Mouse (Mus musculus): ENCODE data around the gene Ctse. TPM values are rescaled to one million over a fixed set of nuclear protein-coding genes. Genes with fewer than 3 reads are reported as not detected.
A peak's percentile ranks its signal among the peaks of the same experiment; 100 is the strongest.
"Not testable (repeated sequence)": the region's sequence is repeated elsewhere in the genome, so short reads cannot be mapped to it uniquely, and the experiment has no call there.

Ctse gene
- total RNA-seq (2017): 11.9 to 16.7 TPM (median 13.9 TPM) in 3 replicates

GRCm38 (mm10) chr1:131637791-131638540 lies at the start of gene Ctse:
Gene Ctse, plus strand, starts transcription at chr1:131638306.
- peak; percentile 87 for ATAC-seq (replicated peaks; ENCODE audit: insufficient number of reproducible peaks, low FRiP score, low TSS enrichment, poor library complexity, severe bottlenecking)

- no peak for ATAC-seq (replicated peaks; ENCODE audit: insufficient number of reproducible peaks, low FRiP score, low TSS enrichment, poor library complexity, severe bottlenecking)
Measured at GRCm38 (mm10) chr1:131598905-131599304, 39.2 kb upstream of the Ctse start, which contains the start of gene Avpr1b. Gene Avpr1b, plus strand, starts transcription at chr1:131599239.

DNA sequence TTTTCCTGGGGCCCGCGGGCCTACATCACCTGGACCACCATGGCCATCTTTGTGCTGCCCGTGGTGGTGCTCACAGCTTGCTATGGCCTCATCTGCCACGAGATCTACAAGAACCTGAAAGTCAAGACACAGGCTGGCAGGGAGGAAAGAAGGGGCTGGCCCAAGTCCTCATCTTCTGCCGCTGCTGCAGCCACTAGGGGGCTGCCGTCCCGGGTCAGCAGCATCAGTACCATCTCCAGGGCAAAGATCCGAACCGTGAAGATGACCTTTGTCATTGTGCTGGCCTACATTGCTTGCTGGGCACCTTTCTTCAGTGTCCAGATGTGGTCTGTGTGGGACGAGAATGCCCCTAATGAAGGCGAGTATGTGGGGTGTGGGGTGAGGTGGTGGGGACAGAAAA lies 37.8 kb upstream of the Ctse start:
- ATAC-seq (replicated peaks; ENCODE audit: insufficient number of reproducible peaks, low FRiP score, low TSS enrichment, poor library complexity, severe bottlenecking): no peak

- ATAC-seq (replicated peaks; ENCODE audit: insufficient number of reproducible peaks, low FRiP score, low TSS enrichment, poor library complexity, severe bottlenecking): no peak
Measured at GRCm38 (mm10) chr1:131606719-131607118, 31.4 kb upstream of the Ctse start.

DNA sequence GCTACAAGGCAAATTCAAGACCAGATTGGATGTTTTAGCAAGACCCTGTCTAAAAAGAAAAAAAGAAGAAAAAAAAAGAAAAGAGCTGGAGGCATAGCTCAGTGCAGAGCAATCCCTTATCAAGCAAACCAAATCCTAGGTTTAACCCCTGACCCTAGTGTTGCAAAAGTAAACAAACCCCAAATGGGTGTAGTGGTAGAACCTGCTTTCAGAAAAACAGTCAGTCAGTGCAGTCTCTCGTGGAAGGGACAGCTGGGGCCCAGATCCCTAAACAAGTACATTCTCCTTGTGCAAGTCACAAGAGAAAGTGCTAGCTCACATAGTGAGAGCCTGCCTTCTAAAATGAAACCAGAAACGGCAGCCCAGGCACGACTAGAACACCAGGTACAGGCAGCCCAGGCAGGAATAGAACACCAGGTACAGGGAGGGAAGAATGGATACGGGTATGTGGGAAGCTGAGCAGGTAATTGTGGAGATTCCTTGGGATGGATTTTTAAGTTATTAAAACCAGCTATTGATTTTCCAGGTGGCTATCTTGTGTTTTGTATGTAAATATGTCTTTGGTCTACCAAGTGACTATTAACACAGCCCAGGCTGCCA lies 25.4 kb upstream of the Ctse start:
- no peak for ATAC-seq (replicated peaks; ENCODE audit: insufficient number of reproducible peaks, low FRiP score, low TSS enrichment, poor library complexity, severe bottlenecking)

DNA sequence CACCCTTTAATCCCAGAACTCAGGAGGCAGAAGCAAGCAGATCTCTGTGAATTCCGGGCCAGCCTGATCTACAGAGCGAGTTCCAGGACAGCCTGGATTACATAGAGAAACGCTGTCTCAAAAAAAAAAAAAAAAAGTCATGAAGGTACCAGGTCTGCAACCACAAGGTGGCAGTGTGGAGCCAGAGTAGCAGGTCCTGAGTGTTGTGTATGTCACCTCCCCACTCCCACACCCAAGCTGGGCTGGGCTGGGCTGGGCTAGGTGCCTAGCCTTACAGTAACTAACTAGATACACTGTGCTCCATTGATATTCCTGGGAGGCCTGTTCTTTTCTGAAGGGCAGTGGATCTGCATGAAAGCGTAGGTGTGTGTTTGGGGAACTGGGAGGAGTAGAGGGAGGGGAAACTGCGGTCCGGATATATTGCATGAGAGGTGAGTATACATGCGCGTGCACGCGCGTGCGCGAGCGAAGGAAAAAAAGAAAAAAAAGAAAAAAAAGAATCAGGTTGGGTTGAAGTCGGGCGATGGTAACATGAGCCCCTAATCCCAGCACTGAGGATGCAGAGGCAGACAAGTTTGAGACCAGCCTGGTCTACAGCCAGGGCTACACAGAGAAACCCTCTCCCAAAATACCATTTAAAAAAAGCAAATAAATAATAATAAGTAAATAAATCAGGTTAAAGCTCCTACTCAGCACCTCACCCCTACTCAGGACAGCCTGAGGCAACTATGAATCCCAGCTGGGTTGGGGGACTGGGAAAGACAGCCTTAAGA lies 24.6 kb upstream of the Ctse start:
- ATAC-seq (replicated peaks; ENCODE audit: insufficient number of reproducible peaks, low FRiP score, low TSS enrichment, poor library complexity, severe bottlenecking): peak; percentile 91

DNA sequence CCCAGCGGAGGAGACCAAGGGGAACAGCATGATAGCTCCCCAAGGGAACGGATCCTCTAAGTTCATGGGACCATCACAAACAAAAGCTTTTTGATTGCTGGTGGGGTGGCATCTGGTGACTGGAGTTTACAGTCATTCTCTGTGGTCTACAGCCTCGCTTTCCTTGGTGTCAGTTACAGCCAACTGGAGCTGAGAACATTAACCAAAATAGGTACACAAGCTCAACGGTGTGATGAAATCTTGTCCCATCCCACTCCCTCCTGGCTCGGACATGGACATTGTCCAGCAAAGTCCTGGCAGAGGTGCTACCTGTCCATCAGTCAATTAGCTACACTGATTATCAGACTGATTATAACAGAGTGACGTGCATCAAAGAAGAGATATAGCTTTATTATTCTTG lies 23.5 kb upstream of the Ctse start:
- ATAC-seq (replicated peaks; ENCODE audit: insufficient number of reproducible peaks, low FRiP score, low TSS enrichment, poor library complexity, severe bottlenecking): no peak

GRCm38 (mm10) chr1:131616131-131616530 lies 22.0 kb upstream of the Ctse start:
- ATAC-seq (replicated peaks; ENCODE audit: insufficient number of reproducible peaks, low FRiP score, low TSS enrichment, poor library complexity, severe bottlenecking): no peak

DNA sequence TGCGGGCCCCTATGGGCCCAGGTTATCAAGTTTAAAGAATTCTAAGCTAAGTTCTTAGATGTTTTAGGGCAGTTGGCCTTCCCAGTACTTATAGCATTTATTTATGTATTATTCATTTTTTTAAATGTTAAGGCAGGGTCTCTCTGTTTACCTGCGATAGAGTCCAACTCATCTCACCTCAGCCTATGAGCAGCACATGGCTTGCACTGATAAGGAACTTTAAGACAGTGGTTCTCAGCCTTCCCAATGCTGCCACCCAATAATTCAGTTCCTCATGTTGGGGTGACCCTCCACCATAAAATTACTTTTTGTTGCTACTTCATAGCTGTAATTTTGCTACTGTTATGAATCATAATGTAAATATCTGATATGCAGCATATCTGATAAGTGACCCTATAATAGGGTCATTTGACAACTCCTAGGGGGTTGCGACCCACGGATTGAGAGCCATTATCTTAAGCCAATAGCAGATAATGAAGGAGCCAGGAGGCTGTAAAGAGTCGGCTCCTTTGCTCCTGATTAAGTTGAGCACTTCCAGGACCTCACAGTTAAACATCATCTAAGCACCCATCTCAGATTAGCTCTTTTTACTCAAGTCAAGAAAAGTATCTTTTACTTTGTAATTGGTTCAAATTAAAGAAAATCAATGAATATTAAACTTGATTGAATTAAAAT lies 21.4 kb upstream of the Ctse start:
- ATAC-seq (replicated peaks; ENCODE audit: insufficient number of reproducible peaks, low FRiP score, low TSS enrichment, poor library complexity, severe bottlenecking): no peak

DNA sequence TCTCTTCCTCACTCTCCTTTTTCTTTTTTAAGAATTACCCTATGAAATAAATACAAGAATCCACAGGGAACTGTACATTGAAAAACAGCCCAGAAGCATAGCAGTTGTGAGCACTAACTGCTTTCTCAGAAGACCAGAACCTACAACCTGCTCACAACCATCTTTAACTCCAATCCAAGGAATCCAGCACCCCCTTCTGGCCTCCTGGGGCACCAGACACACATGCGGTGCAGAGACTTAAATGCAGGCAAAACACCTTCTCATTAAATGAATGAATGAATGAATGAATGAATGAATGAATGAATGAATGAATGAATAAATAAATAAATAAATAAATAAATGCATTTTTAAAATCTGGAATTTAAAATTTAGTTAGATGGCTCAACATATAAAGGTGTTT lies 19.5 kb upstream of the Ctse start:
- no peak for ATAC-seq (replicated peaks; ENCODE audit: insufficient number of reproducible peaks, low FRiP score, low TSS enrichment, poor library complexity, severe bottlenecking)

- no peak for ATAC-seq (replicated peaks; ENCODE audit: insufficient number of reproducible peaks, low FRiP score, low TSS enrichment, poor library complexity, severe bottlenecking)
Measured at GRCm38 (mm10) chr1:131619348-131619747, 18.8 kb upstream of the Ctse start.

DNA sequence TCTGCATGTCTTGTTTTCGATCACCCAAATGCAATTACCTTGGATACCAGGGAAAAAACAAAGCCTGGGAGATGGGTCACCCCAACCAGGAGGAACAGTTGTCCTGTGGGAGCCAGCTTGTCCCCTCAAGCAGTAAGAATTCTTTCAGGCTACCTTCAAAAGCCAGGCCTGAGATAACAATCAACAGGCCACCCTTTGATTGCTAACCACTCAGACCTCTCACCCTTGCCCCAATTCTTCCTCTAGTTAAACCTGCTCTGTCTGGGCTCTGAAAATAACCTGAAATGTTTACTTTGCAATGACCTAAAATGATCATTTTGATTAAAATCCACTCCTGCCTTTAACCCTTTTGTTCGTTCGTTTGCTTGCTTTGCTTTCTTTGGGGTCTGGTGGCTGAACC lies 14.5 kb upstream of the Ctse start:
- ATAC-seq (replicated peaks; ENCODE audit: insufficient number of reproducible peaks, low FRiP score, low TSS enrichment, poor library complexity, severe bottlenecking): no peak

GRCm38 (mm10) chr1:131624175-131624835 lies 13.8 kb upstream of the Ctse start:
- no peak for ATAC-seq (replicated peaks; ENCODE audit: insufficient number of reproducible peaks, low FRiP score, low TSS enrichment, poor library complexity, severe bottlenecking)

- no peak for ATAC-seq (replicated peaks; ENCODE audit: insufficient number of reproducible peaks, low FRiP score, low TSS enrichment, poor library complexity, severe bottlenecking)
Measured at GRCm38 (mm10) chr1:131626200-131626599, 11.9 kb upstream of the Ctse start.

GRCm38 (mm10) chr1:131632216-131632615 lies 5.9 kb upstream of the Ctse start:
- not testable (repeated sequence) for ATAC-seq (replicated peaks; ENCODE audit: insufficient number of reproducible peaks, low FRiP score, low TSS enrichment, poor library complexity, severe bottlenecking)

GRCm38 (mm10) chr1:131634495-131634894 lies 3.6 kb upstream of the Ctse start:
- ATAC-seq (replicated peaks; ENCODE audit: insufficient number of reproducible peaks, low FRiP score, low TSS enrichment, poor library complexity, severe bottlenecking): no peak

- peak; percentile 70 for ATAC-seq (replicated peaks; ENCODE audit: insufficient number of reproducible peaks, low FRiP score, low TSS enrichment, poor library complexity, severe bottlenecking)
Measured at GRCm38 (mm10) chr1:131638541-131639421, 675 bp downstream of the Ctse start.

GRCm38 (mm10) chr1:131640062-131640461 lies 2.0 kb downstream of the Ctse start:
- ATAC-seq (replicated peaks; ENCODE audit: insufficient number of reproducible peaks, low FRiP score, low TSS enrichment, poor library complexity, severe bottlenecking): no peak
